Mouse (Mus musculus): ENCODE results near the gene Emp1.

The Emp1 gene

DNA sequence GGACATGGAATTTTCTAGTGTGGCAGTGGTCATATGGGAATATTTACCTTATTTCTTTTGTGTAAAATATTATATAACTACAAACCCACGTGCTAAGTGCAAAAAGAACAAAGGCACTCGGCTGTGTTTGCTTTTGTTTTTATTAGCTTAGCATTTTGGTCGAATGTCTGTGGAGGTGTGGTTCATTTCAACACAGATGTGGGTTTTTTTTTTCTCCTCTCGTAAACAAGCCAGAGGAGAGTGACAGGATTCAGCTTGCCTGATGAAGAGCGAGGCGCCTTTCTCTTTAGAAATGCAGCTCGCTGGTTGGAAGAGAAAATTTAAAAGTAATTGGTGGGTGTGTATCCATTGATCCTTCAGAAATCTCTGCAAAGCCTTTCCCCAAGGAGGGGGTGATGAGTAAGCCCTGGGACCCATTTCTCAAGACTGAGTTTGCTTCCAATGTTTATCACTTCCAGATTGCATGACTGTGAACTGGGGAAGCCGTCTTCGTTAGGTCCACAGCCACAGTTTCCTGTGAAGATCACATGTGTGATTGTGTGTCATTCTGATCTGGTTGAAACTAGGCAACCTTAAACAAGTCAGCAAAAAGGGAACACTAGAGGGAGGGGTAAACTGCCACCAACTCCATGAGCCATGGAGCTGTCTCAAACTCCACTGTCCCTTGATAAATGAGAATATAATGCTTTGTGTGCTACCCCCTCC, 1.8 kb downstream of the Emp1 start:
- DNase-seq: no peak

DNA sequence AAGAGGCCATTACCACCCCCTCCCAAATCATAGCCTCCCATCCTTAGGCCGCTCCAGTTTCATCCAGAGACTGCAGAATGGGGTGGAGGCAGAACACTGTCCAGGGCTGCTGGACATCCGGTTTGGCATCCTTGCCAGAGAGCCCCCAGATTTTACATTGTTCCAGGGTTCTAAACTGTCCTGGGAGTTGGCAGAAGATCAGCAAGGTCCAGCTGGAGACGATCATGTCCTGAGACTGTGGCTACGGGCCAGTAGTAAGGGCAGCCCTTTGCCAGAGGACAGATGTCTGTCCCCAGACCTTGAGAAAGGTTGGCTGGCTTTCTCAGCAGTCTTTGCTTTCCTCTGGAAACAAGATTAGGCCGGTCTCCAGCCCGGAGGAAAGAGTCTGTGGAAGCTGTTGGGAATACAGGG, 2.6 kb downstream of the Emp1 start:
- DNase-seq: no peak

DNA sequence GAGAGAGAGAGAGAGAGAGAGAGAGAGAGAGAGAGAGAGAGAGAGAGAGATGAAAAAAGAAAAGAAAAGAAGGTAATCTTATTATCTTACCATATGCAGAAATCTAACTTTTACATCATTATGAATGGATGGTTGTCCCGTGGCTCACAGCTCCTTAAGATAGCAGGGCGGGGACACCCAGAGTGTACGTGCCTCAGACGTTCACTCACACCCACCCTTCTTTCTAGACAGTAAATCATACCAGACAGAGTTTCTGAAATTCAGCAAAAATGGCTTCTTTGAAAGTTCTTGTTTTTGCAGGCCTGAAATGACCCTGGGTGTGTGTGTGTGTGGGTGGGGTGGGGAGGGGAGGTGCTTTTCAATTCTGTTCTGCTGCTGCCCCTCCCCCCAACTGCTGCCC, 3.3 kb downstream of the Emp1 start:
- no peak for DNase-seq

DNA sequence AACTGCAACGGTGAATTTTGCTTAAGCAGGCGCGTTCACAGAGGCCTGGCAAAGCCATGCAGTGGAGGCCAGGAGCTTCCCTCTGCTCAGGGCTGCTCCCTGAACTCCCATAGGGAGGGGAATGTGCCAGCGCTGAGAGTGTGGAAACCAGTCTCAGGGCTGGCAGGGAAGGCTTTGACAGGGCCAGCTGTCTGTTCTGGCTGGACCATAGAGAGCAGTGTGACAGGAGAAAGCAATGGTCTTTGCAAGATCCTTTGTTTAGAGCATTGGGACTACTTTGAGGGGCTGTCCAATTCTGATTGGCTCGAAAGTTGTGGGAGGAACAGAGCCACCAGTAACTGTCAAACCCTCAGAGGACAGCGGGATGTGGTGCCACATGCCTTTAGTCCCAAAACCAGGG, 5.9 kb downstream of the Emp1 start:
- no peak for DNase-seq

DNA sequence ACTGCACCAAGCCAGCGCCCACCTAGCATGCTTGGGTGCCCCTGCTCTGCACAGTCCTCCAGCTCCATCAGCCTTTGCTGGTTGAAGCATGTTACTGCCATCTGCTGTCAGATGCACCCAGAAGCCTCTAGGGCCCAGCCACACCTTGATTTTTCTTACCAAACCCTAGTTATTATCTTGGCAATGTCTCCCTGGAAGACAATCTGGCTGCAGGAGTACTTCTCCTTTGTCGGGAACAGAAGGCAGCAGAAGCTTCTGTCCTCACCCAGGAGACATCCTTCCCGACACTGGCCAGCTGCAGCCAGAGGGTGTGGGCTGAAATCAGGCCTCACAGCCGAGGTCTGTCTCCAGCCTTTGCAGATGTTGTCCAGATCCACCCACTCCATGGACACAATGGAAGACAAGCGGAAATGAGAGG, 7.2 kb downstream of the Emp1 start:
- peak; percentile 45 for DNase-seq

DNA sequence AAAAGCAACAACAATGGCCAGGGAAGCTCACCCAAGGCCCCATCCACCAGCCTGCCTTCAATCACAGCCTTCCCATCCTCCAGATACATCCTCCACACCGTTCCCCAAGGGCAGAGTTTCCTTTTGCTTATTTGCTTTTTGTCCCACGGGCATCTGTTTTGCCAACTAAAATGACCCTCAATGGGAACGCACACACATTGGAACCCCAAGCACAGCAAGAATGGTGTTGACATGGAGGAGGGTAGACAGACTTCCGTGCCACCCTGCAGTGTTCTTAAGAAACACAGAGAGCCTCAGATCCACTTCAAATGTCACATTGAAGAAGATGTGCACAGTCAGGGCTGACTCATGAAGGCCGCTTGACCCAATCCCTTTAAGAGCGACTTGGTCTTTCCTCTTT, 8.6 kb downstream of the Emp1 start:
- no peak for DNase-seq

DNA sequence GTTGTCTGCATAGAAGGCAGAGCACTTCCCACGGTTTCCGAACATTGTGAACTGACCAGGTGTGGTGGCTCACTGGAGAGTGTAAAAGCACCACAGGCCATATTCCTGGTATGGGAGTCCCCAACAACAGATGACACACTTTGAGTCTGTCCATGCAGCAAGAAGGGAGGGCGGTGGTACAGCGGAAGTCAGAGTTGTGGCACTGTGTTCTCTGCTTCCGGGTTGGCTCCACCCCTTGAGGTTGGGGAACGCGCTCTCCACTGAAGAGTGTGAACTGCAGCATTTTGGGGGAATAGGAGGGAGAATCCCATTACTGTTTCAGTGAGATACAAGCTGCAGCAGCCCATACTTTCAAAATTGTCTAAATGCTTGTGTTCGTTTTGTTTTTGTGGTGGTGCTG, 11.0 kb downstream of the Emp1 start:
- no peak for DNase-seq

DNA sequence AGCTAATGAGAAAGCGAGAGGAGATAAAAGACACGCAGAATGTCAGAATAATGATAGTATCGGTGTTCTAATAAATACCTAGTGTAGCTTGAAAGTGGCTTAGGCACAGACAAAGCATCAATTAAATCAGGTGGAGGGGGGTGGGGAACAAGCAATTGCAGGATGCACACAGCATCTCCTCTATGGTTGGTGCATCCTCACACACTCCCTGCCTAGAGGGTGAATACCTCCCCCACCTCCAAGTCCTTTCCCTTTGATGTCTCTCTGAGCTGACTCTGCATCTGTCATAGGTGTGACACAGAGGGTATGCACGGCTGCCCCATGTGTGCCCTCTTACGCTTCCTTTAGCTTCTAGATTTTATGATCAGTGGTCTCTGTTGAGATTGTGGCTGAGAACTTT, 13.5 kb downstream of the Emp1 start:
- DNase-seq: no peak

DNA sequence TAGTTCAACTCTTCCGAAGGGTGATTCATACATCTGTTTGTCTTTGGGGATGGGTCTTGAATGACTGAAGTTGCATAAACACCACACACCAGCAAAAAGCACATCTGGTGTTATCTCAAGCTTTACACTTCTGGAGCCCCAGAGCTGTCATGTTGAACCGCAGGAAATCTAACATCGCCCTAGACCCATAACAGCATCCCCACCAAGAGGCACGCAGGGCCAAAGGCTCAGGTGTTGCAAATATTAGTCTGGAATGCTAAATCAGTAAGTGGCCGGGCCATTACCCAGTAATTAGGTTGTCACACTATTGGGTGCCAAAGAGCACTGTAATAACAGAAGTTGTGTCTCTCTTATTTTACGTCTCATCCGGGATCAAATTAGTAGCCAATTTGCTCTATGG, 13.9 kb downstream of the Emp1 start:
- DNase-seq: no peak

DNA sequence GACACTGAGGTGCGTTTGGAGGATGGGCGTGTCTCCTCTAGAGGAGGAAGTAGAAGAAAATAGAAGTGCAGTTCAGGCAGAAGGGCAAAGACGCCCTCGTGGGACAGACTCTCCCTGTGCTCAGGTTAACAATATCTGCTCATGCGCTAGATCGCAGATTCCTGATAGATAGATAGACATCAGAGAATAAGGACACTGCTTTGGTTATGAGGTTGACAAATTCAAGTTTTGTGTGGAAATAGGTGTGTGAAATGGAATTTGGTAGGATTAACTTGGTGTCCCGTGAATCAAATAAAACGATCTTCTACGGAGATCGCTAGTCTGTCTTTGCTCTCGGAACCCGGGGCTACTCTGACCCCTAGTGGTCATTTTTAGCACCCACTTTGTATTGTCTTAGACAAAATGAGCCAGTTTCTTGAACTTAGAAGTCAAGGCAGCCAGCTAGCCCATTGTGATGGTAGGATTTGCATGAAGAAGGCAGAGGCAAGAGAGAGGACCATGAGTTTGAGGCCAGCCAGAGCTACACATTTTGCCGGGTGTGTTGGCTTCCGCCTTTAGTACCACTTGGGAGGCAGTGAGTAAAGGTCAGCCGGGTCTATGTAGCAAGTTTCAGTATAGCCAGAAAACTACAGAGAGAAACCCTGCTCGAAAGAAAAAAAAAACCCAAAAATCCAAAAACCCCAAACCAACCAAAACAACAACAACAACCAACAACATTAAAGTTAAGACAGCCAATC, 15.4 kb downstream of the Emp1 start:
- peak; percentile 62 for DNase-seq

DNA sequence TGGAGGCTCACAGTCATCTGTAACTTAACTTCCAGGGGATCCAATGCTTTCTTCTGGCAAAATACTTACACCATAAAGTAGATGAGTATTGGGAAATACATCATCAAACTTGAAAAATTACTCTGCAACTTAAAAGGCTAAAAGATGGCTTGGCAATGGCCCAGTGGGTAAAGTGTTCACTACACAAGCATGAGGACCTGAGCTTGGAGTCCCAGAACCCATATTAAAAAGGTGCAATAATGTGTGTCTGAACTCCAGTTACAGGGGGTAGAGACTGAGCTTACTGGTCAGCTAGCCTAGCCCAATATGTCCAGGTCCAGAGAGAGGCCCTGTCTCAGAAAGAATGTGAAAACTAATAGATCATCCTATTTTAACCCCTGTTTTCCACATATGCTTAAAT, 21.6 kb downstream of the Emp1 start:
- DNase-seq: no peak

DNA sequence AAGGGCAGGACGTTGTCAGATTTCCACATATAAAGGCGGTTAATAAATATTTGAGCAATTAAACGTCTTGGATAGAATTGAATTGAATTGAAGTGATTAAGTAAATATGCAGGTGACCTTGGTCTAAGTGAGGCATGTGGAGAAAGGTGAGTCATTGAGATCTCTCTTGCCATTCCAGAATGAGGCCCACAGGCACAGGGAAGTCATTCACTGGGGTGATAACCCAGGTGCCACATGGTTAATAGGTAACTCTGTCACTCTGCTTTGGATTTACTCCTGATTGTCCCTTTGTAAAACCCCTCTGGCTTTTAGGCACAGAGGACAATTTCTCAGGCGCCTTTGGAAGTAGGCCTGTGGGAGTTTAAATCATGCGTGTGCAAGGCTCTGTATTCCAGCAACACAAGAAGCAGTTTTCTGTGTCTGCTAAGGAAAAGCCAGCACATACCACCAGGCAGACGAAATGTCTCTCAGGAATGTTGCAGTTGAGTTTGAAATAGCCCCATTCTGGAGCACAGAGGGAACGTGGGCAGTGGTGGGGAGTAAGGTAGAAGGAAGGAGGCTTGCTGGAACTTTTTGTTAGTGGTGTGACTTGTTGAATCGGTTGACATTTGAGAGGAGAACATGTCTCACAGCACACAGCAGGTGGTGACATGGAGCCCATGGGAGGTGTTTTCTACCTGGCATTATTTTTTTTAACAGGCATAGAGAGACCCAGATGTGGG, 23.6 kb downstream of the Emp1 start:
- DNase-seq: peak; percentile 54

DNA sequence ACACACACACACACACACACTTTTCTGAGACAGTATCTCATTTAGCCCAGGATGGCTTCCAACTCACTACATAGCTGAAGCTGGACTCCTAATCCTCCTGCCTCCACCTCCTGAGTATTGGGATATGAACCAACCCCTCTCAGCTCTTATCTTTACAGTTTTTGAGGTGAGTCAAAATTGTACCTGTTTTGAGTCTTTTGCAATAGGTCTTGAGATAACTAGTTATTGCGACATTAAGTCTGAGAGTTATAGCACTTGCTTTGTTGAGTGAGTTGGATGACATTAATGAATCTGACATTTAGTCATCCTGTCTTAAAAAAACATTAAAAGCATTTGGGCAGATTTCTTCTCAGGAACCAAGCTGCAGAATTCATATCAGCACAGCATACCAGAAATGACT, 25.3 kb downstream of the Emp1 start:
- no peak for DNase-seq

DNA sequence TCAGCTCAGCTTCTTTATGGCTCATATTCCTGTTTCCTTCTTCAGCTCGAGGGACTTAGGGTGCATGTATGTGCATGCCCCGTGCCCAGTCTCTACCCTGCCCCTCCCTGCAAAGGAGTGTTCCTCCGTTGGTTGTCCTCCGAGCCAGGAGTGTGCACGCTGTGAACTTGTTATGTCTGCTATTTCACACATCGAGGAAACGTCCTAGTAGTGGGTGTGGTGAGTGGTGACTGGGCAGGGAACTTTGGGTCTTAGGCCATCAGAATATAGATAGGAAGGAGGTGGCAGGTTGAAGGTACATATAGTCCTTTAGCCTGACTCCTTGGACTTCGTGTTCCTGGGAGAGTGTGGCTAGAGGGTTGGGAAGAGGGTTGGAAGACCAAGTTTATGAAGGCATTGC, 26.4 kb downstream of the Emp1 start:
- no peak for DNase-seq

DNA sequence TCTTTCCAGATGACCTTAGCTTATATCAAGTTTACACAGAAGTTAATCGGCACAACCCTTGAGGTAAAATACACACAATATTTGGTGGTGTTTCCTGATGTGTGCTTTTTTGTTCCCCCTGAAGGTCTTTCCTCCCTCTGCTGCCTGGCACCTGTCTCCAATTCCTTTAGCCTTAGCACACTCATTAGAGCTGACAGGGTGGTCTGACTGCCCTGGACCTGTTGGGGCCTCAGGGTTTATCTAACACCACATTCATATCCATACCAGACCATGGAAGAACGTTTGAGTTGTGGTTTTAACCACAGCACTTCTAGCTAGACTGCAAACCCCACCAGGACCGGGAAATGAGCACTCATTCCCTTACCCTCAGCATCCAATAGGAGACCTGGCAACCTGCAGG, 28.1 kb downstream of the Emp1 start:
- DNase-seq: no peak

DNA sequence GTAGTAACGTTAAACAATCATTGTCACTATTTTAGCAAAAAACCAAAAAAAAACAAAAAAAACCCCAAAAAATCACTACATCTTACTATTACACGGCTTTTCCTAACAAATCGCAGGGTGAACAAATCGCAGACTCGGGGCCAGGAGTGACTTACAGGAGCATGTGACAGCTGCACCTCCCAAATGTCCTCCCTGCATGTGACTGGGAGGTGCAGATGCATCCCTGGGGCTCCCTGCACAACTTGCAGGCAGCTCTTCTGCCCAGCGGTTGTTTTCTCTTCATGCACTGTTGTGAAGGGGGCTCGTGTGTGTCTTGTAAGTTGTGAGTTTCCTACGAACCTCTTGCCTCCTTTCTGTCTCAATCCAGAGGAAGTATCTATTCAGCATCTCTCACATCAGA, 33.0 kb downstream of the Emp1 start:
- no peak for DNase-seq

DNA sequence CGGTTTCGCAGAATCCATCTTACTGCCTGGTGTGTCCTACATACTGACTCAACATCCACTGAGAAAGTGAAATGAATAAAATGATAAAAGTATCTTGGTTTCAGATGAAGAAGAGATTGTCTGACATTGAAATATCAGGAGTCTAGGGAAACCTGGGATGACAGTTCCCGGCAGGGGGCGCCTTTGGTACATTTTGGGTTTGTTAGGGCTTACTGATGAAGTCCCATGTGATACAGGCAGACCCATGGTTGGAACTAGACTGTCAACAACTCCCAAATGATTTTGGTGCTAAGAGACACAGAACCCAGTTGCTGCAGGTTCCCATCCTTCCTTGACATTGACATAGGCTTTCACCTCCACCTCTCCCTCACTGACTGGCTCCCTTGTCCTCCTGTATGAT, 34.7 kb downstream of the Emp1 start:
- DNase-seq: no peak

DNA sequence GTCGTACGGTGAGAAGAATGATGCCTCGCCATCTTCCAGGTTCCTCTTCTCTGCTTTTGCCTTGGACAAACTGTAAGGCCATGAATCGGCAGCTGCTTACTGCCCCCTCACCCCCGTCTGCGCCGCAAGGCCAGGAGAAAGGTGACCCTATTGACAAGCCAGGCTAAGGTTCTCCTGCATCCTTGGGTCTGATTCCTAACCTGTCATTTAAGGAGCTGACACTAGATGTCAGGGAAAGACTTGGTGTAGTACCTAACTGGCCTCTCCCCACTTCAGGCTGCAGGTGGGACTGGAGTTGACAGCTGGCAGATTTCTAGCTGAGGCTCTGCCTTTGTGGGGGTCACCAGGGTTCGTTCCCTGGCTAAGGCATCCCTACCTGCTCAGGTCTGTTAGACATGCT, 35.4 kb downstream of the Emp1 start:
- DNase-seq: no peak

DNA sequence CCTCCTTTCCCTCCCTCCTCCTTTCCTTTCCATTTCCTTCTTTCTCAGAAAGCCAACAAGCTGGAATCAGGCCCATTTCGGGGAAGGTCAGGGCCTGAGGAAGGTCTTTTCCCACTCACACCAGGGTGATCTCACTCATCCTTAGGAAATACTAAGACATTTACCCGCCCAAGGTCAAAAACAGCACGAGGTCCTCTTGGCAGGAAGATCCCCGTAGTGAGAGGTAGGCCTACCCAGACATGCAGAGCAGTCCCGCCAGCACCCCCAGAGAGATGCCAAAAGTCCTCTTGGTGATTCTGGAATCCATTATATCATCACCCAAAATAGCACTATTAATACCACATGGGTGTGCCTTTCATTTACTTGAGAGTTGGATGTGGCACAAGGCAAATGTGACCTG, 36.5 kb downstream of the Emp1 start:
- no peak for DNase-seq

DNA sequence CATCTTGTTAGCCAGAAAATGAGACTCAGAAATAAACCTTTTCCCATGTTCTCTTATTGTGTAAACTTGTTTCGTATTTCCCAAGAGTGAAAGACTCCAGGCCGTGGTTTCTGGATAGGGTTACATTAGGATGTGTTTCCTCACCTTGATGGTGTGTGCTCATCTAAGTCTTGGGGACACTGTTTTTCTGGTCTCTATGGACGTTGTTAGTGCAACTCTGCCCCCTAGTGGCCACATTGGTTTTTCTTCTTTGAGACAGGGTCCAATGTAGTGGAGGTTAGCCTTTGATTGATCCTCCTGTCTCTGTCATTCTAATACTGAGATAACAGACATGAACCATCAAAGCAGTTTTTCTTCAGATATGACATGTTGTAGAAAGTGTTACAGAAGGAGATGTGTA, 38.0 kb downstream of the Emp1 start:
- peak; percentile 64 for DNase-seq

DNA sequence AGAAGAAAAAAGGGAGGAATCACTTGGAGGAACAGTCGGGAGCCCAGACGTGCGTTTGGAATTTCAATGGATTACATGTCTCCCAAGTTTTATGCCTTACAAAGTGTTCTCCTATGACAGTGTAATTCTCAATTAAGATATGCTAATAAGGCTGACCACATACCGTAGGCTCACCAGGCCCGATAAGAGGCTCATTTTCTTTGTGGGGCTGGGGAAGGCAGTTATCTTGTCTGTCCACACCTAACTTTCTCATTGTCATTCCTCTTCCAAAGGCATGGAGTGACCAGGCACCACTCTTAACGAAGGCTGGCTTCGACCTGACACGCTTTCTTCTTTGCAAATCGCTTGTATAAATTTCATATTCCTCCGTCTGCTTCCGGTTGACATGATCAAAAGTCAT, 42.7 kb downstream of the Emp1 start:
- DNase-seq: no peak

DNA sequence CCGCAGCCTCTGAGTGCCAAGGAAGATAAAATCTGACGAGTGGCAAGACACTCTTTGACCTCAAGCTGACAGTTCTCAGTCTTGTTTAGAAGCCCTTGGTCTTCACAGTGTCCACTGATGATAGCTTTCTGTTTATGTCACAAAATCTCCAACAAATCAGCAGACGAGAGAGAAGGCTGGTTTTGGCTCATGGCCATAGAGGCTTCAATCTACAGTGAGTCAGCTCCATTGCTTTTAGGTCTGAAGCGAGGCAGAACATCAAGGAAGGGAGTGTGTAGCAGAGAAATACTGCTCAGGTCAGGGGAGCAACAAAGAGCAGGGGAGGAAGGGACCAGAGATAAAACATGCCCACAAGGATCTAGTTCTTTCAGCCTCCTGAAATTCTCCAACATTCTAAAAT, 45.0 kb downstream of the Emp1 start:
- no peak for DNase-seq

DNA sequence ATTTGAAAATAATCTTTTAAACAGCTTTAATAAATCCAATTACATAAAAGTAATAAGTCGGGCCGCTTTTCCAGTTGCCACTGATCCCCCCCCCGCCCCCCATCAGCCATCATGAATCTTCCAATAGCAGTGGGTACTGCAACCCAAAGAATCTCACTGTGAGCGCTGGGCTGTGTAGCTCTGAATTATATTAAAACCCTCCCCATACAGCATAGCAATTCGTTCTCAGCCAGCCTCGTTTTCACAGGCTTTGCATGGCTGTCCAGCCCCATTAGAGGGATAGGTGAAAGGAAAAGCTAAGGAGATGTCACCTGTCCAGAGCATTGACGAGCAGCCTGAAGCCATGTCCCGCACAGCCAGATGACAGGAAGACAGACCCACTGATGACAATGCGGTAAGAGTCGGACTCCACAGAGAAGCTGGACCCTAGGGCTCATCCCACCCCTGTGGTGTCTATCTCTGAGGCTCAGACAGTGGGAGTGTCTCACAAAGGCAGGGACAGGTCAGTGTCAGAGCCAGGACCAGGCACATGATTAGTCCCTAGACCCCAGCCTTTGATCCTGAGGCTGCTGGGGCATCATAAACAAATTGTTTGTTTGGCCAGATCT, 49.5 kb downstream of the Emp1 start:
- DNase-seq: no peak

DNA sequence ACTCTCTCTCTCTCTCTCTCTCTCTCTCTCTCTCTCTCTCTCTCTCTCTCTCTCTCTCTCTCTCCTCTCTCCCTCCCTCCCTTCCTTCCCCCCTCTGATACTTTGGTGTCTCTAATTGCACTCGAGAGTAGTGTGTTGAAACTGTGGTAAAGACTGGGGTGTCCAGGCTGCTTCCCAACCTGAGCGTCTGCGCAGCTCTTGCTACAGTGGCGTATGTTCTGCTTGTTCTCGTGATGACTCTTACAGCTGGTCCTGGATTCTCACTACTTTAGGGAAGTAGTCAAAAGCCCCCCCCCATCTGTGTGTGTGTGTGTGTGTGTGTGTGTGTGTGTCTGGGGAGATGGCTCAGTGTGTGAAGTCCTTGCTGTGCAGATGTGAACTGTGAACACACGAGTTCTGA, 50.3 kb downstream of the Emp1 start:
- no peak for DNase-seq

Data from right cerebral cortex, adult 18-20 months (tissue).